8 mouse cellular contexts compared by ENCODE assay signal in genomic region chr1:155099280-155099848, GRCm38 (mm10). TPM values are rescaled to one million over a fixed set of nuclear protein-coding genes. Genes with fewer than 3 reads are reported as not detected.
DNase-seq lines count a peak whose midpoint lies in the region; ATAC-seq and TF ChIP-seq lines count a peak whose summit lies in the region.

Ier5 (minus strand) TSS chr1:155099636.

- H3K79me2 ChIP-seq in C2C12 (ENCODE audit: control insufficient read depth, insufficient read depth) = peaks cover 45% of the 10 kb centered on the region

- peak within 1 kb of the TSS; percentile 100 for H3K9ac ChIP-seq in heart, embryonic 13.5 days
- H3K9ac ChIP-seq in liver, embryonic 12.5 days = peak within 1 kb of the TSS; percentile 100
- H3K9ac ChIP-seq in stomach, embryonic 15.5 days = peak within 1 kb of the TSS; percentile 99

- H3K4me2 ChIP-seq in heart, embryonic 13.5 days = peak within 1 kb of the TSS; percentile 81
- H3K4me2 ChIP-seq in liver, embryonic 12.5 days = peak within 1 kb of the TSS; percentile 87
- H3K4me2 ChIP-seq in stomach, embryonic 15.5 days = peak within 1 kb of the TSS; percentile 67

- H3K9me3 ChIP-seq in erythroblast, embryonic 14.5 days (ENCODE audit: control insufficient read depth, low read length) = no peaks in the 10 kb centered on the region
- H3K9me3 ChIP-seq in heart, embryonic 13.5 days = no peaks in the 10 kb centered on the region
- H3K9me3 ChIP-seq in liver, embryonic 12.5 days (replicated peaks) = no peaks in the 10 kb centered on the region
- H3K9me3 ChIP-seq in stomach, embryonic 15.5 days = no peaks in the 10 kb centered on the region

- under 1% methylated on average over 40 of the region's 40 CpGs for WGBS in heart, embryonic 13.5 days
- WGBS in liver, embryonic 12.5 days (ENCODE audit: insufficient replicate concordance) = under 1% methylated on average over 40 of the region's 40 CpGs
- WGBS in stomach, embryonic 15.5 days = under 1% methylated on average over 40 of the region's 40 CpGs

- H3ac ChIP-seq in C2C12 (ENCODE audit: control insufficient read depth, insufficient read length, low read depth) = peak within 1 kb of the TSS; percentile 95

- H3K4me1 ChIP-seq in erythroblast, embryonic 14.5 days (ENCODE audit: control insufficient read depth) = peaks cover 29% of the 10 kb centered on the region
- H3K4me1 ChIP-seq in heart, embryonic 13.5 days = peaks cover 36% of the 10 kb centered on the region
- peaks cover 33% of the 10 kb centered on the region for H3K4me1 ChIP-seq in liver, embryonic 12.5 days
- peaks cover 7% of the 10 kb centered on the region for H3K4me1 ChIP-seq in stomach, embryonic 15.5 days

- no peaks in the 10 kb centered on the region for H3K27me3 ChIP-seq in C2C12 (ENCODE audit: control insufficient read depth, insufficient read depth, insufficient read length)
- peaks cover 8% of the 10 kb centered on the region for H3K27me3 ChIP-seq in erythroblast, embryonic 14.5 days (ENCODE audit: control insufficient read depth)
- H3K27me3 ChIP-seq in heart, embryonic 13.5 days (replicated peaks) = no peaks in the 10 kb centered on the region
- H3K27me3 ChIP-seq in liver, embryonic 12.5 days (replicated peaks) = 0 out of 2 replicates have a peak, but pooled peaks cover 8% of the 10 kb centered on the region
- no peaks in the 10 kb centered on the region for H3K27me3 ChIP-seq in stomach, embryonic 15.5 days (replicated peaks)

- DNase-seq in brain, embryonic 14.5 days (ENCODE audit: low read depth) = peak; percentile 99
- peak; percentile 97 for DNase-seq in kidney, postnatal 10 days
- peak; percentile 98 for DNase-seq in natural killer cell, adult 2 months (ENCODE audit: low spot score in 2 of 2)

- TF ChIP-seq CTCF in C2C12 (IDR thresholded peaks at IDR 0.05; ENCODE audit: control insufficient read depth, insufficient read depth, insufficient read length) = no peak
- TF ChIP-seq CTCF in brain, embryonic 14.5 days (IDR thresholded peaks at IDR 0.05; ENCODE audit: borderline replicate concordance, extremely low read depth, insufficient read depth, insufficient read length) = no peak

- H3K79me3 ChIP-seq in C2C12 (ENCODE audit: low read depth) = peaks cover 35% of the 10 kb centered on the region

- peak within 1 kb of the TSS; percentile 92 for H3K4me3 ChIP-seq in C2C12 (ENCODE audit: insufficient read depth, poor library complexity, severe bottlenecking)
- peak within 1 kb of the TSS; percentile 100 for H3K4me3 ChIP-seq in erythroblast, embryonic 14.5 days (replicated peaks)
- H3K4me3 ChIP-seq in heart, embryonic 13.5 days = peak within 1 kb of the TSS; percentile 99
- peak within 1 kb of the TSS; percentile 98 for H3K4me3 ChIP-seq in liver, embryonic 12.5 days
- peak within 1 kb of the TSS; percentile 96 for H3K4me3 ChIP-seq in stomach, embryonic 15.5 days (replicated peaks)

- peaks cover 13% of the 10 kb centered on the region for H3K36me3 ChIP-seq in C2C12 (ENCODE audit: control insufficient read depth, insufficient read depth)
- peaks cover 17% of the 10 kb centered on the region for H3K36me3 ChIP-seq in erythroblast, embryonic 14.5 days (ENCODE audit: control insufficient read depth)
- no peaks in the 10 kb centered on the region for H3K36me3 ChIP-seq in heart, embryonic 13.5 days
- no peaks in the 10 kb centered on the region for H3K36me3 ChIP-seq in liver, embryonic 12.5 days
- H3K36me3 ChIP-seq in stomach, embryonic 15.5 days = no peaks in the 10 kb centered on the region

- TF ChIP-seq POLR2A in brain, embryonic 14.5 days (IDR thresholded peaks at IDR 0.05; ENCODE audit: borderline replicate concordance, extremely low read depth, insufficient read depth, insufficient read length, poor library complexity, severe bottlenecking) = peak; percentile 95; the same call in 1 of the 2 replicates

- ATAC-seq in heart, embryonic 13.5 days (ENCODE audit: extremely low read depth, insufficient number of reproducible peaks, low FRiP score, low TSS enrichment) = peak; percentile 96
- ATAC-seq in liver, embryonic 12.5 days = peak; percentile 92
- ATAC-seq in stomach, embryonic 15.5 days (ENCODE audit: insufficient read depth, low FRiP score, low read depth) = peak; percentile 95

- H3K27ac ChIP-seq in heart, embryonic 13.5 days (replicated peaks) = peak within 1 kb of the TSS; percentile 86
- H3K27ac ChIP-seq in liver, embryonic 12.5 days = peak within 1 kb of the TSS; percentile 94
- H3K27ac ChIP-seq in stomach, embryonic 15.5 days = peak within 1 kb of the TSS; percentile 89

TF ChIP-seq in C2C12, 6 proteins besides CTCF, POLR2A, EP300 and RAD21:
- TF ChIP-seq USF1 (IDR thresholded peaks at IDR 0.05; ENCODE audit: low read depth) = peak; percentile 90
- TF ChIP-seq MYOD1 (IDR thresholded peaks at IDR 0.05; ENCODE audit: control insufficient read depth, insufficient read length, low read depth) = no peak

RNA-seq across cellular contexts. Expression of gene Ier5, which starts in this region (rescaled TPM):
- 24.4 TPM for polyA plus RNA-seq in C2C12 (2012; fragmentation: generic; extraction: Trizol)
- 34.8 and 52.4 TPM in 2 replicates for polyA plus RNA-seq in brain, embryonic 14.5 days (2012; rRNA removed)
- polyA plus RNA-seq in erythroblast, embryonic 14.5 days (2012) = 7.6 and 7.7 TPM in 2 replicates
- 3.6 and 3.8 TPM in 2 replicates for polyA plus RNA-seq in heart, embryonic 13.5 days (2015; fragmentation: Nextera tagmentation; extraction: Ambion mirVana)
- 6.1 and 6.9 TPM in 2 replicates for polyA plus RNA-seq in liver, embryonic 12.5 days (2016; fragmentation: Nextera tagmentation; extraction: Ambion mirVana)
- 5.8 TPM in 2 replicates for polyA plus RNA-seq in stomach, embryonic 15.5 days (2015; fragmentation: Nextera tagmentation; extraction: Ambion mirVana)

Comparison
In these comparisons a context has a peak if more than half of its experiments do, and no peak if none do; other contexts are left out.
1. Peak in every context shown above with its lines: DNase-seq, ATAC-seq, H3K4me3 ChIP-seq and H3K27ac ChIP-seq.